Mouse (Mus musculus): ENCODE data around the gene Lrrc56. TPM values are rescaled to one million over a fixed set of nuclear protein-coding genes. Genes with fewer than 3 reads are reported as not detected.

Lrrc56 gene
- total and polyA plus RNA-seq, 3 experiments = 0.46 to 1.4 (median 0.93) TPM

GRCm38 (mm10) chr7:141148639-141149038 lies 45.3 kb upstream of the Lrrc56 start:
- dilution Hi-C loops (cut with MboI; ENCODE audit: extremely low pct_ligation_motif_present, extremely low pct_unique_long_range_greater_than_20kb, low sequenced_read_pairs) (no loop called here), in situ Hi-C loops (cut with MboI; ENCODE audit: low pct_ligation_motif_present, low pct_unique_long_range_greater_than_20kb, low sequenced_read_pairs) (no loop called here)
- H3K27me3 ChIP-seq (replicated peaks) = no peaks in the 10 kb centered on the region
- no peak overlapping the region for H3K4me3 ChIP-seq (replicated peaks in 1 of 3; ENCODE audit: low read depth in 2 of 3, low read length in 2 of 3, poor library complexity in 1 of 3)
- H3K4me2 ChIP-seq (ENCODE audit: insufficient read depth, low read depth, poor library complexity, severe bottlenecking) = no peak overlapping the region
- no peaks in the 10 kb centered on the region for H3K9me3 ChIP-seq (replicated peaks; ENCODE audit: low read length)
- TF ChIP-seq KAT2A (IDR thresholded peaks at IDR 0.05; ENCODE audit: insufficient replicate concordance, low read length) (no peak), UBTF (IDR thresholded peaks at IDR 0.05; ENCODE audit: low read depth, low read length) (no peak), PAX5 (IDR thresholded peaks at IDR 0.05; ENCODE audit: low read length) (no peak), SMC3 (IDR thresholded peaks at IDR 0.05; ENCODE audit: low read depth, low read length) (no peak), GABPA (IDR thresholded peaks at IDR 0.05; ENCODE audit: insufficient replicate concordance, low read depth, low read length) (no peak), MXI1 (IDR thresholded peaks at IDR 0.05; ENCODE audit: low read depth, low read length) (no peak), ZC3H11A (IDR thresholded peaks at IDR 0.05; ENCODE audit: low read depth, low read length) (no peak), MYC (IDR thresholded peaks at IDR 0.05; ENCODE audit: low read depth, low read length) (no peak), POLR2A (IDR thresholded peaks at IDR 0.05; ENCODE audit: low read depth, low read length) (no peak), MEF2A (IDR thresholded peaks at IDR 0.05; ENCODE audit: borderline replicate concordance, low read depth, low read length) (no peak), MAX (IDR thresholded peaks at IDR 0.05; ENCODE audit: low read length) (no peak), BHLHE40 (IDR thresholded peaks at IDR 0.05; ENCODE audit: low read depth, low read length) (no peak), USF2 (conservative IDR thresholded peaks at IDR 0.05; ENCODE audit: low read depth, low read length) (no peak), EP300 (IDR thresholded peaks at IDR 0.05; ENCODE audit: low read length) (no peak), CTCF (conservative IDR thresholded peaks at IDR 0.05 in 1 of 2, IDR thresholded peaks at IDR 0.05 in 1 of 2; ENCODE audit: low read depth in 2 of 2, low read length in 2 of 2) (no peak), HCFC1 (IDR thresholded peaks at IDR 0.05; ENCODE audit: low read depth, low read length) (no peak)
- peaks cover 0 to 12% of the 10 kb centered on the region in 2 experiments; a peak in 1 of 4 replicates for H3K4me1 ChIP-seq (ENCODE audit: control insufficient read depth in 1 of 2, insufficient read depth in 2 of 2)
- H3K27ac ChIP-seq (ENCODE audit: insufficient read depth, low read depth) = no peak overlapping the region
- no peak overlapping the region for H3K9ac ChIP-seq (ENCODE audit: insufficient read depth, low read depth)
- DNase-seq (ENCODE audit: extremely low read depth) = no peak
- no peaks in the 10 kb centered on the region for H3K79me2 ChIP-seq (replicated peaks; ENCODE audit: control insufficient read depth, extremely low read depth, insufficient read depth, poor library complexity, severe bottlenecking)
- peaks cover 29 to 78% of the 10 kb centered on the region in 2 experiments for H3K36me3 ChIP-seq (replicated peaks in 1 of 2; ENCODE audit: control insufficient read depth in 1 of 2, insufficient read depth in 1 of 2, low read length in 1 of 2)

DNA sequence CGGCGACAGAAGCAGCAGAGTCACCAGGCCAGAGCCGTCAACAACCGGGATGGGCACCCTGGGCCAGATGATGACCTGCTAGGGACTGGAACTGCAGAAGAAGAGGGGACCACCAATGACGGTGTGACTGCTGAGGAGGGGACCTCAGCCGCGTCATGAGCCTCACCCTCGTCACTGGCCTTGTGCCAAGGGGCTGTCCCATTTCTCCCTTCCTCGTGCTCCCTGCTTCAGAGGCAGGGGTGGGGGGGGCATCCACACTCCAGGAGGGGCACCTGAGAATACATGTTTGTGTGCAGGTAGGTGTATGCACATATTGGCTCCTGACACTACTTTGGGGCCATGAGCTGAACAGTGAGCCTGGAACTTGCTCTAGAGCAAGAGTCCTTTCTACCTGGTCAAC lies 38.6 kb upstream of the Lrrc56 start:
- no peak for DNase-seq (ENCODE audit: extremely low read depth)
- Histone ChIP-seq H3K4me1 (ENCODE audit: control insufficient read depth in 1 of 2, insufficient read depth in 2 of 2) (peaks cover 0 to 22% of the 10 kb centered on the region in 2 experiments; a peak in 2 of 4 replicates), H3K79me2 (replicated peaks; ENCODE audit: control insufficient read depth, extremely low read depth, insufficient read depth, poor library complexity, severe bottlenecking) (no peaks in the 10 kb centered on the region), H3K4me2 (ENCODE audit: insufficient read depth, low read depth, poor library complexity, severe bottlenecking) (no peak overlapping the region), H3K36me3 (replicated peaks in 1 of 2; ENCODE audit: control insufficient read depth in 1 of 2, insufficient read depth in 1 of 2, low read length in 1 of 2) (peaks cover 57 to 82% of the 10 kb centered on the region in 2 experiments), H3K4me3 (replicated peaks in 1 of 3; ENCODE audit: low read depth in 2 of 3, low read length in 2 of 3, poor library complexity in 1 of 3) (no peak overlapping the region), H3K27ac (ENCODE audit: insufficient read depth, low read depth) (no peak overlapping the region), H3K27me3 (replicated peaks) (no peaks in the 10 kb centered on the region), H3K9me3 (replicated peaks; ENCODE audit: low read length) (no peaks in the 10 kb centered on the region), H3K9ac (ENCODE audit: insufficient read depth, low read depth) (no peak overlapping the region)
- dilution Hi-C loops (cut with MboI; ENCODE audit: extremely low pct_ligation_motif_present, extremely low pct_unique_long_range_greater_than_20kb, low sequenced_read_pairs) = no loop called here
- in situ Hi-C loops (cut with MboI; ENCODE audit: low pct_ligation_motif_present, low pct_unique_long_range_greater_than_20kb, low sequenced_read_pairs) = no loop called here
- TF ChIP-seq HCFC1 (IDR thresholded peaks at IDR 0.05; ENCODE audit: low read depth, low read length) (no peak), KAT2A (IDR thresholded peaks at IDR 0.05; ENCODE audit: insufficient replicate concordance, low read length) (no peak), ZC3H11A (IDR thresholded peaks at IDR 0.05; ENCODE audit: low read depth, low read length) (no peak), IRF4 (IDR thresholded peaks at IDR 0.05; ENCODE audit: low read depth, low read length) (no peak), E2F4 (IDR thresholded peaks at IDR 0.05; ENCODE audit: insufficient replicate concordance, low read depth, low read length) (no peak), USF1 (IDR thresholded peaks at IDR 0.05; ENCODE audit: low read depth, low read length) (no peak)

Measured in CH12.LX (cell line).